19 mouse cellular contexts compared by ENCODE assay signal in the genomic region with DNA sequence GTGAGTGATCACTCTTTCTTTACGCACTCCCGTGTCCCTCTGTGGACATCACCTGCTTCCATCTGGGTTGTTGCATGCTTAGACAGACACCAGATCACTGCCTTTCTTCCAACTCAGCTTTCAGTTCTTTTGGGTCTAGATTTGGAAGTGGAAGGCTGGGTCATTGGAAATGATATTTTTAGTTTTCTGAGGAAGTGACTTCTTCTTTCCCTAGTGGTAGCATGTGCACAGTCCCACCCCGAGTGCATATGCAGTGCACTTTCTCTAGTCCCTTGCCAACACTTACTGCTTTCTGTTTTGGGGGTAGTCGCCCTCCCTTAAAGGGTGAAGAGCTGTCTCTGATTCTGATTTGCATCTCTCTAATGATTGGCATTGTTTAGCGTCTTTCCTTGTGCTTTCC.
DNase-seq lines count a peak whose midpoint lies in the region; ATAC-seq and TF ChIP-seq lines count a peak whose summit lies in the region.
"Had no signal": no experiment of that assay in that cellular context is flagged by ENCODE, and none has a peak within 500 bp of the region (broad histone marks: within the 10 kb centered on the region; RNA-seq: fewer than 3 reads in every experiment).

No protein-coding gene starts in this region.

- peak overlapping the region; percentile 53 for H3K27ac ChIP-seq in heart, adult 2 months
- 0 out of 2 replicates have a peak overlapping the region, but pooled peaks have one; percentile 1 for H3K27ac ChIP-seq in lung, embryonic 15.5 days
- H3K27ac ChIP-seq: forebrain, embryonic 15.5 days; midbrain, embryonic 12.5 days; neural tube, embryonic 12.5 days had no signal

- no peaks in the 10 kb centered on the region for H3K9me3 ChIP-seq in lung, embryonic 15.5 days
- H3K9me3 ChIP-seq: forebrain, embryonic 15.5 days; neural tube, embryonic 12.5 days had no signal

- WGBS in heart, adult 2 months, result 44% methylated on average over 5 of the region's 5 CpGs
- WGBS in lung, embryonic 15.5 days, result 78% methylated on average over 5 of the region's 5 CpGs

- TF ChIP-seq EP300 in heart, adult 2 months (IDR thresholded peaks at IDR 0.05; ENCODE audit: insufficient read depth, low read depth, low read length), result no peak

- DNase-seq in heart, adult 2 months, result peak; percentile 24 to 27
- no peak for DNase-seq in heart, postnatal 25 days (ENCODE audit: low spot score)
- DNase-seq in lung, postnatal 14 days, result no peak
- DNase-seq in kidney, postnatal 36 days, result no peak
- no peak for DNase-seq in cerebellum, postnatal 14 days
- DNase-seq: adrenal gland, postnatal 25 days; cerebellum, adult 2 months; gastrocnemius, postnatal 25 days; kidney, adult 11 months; lung, adult 2 months; lung, postnatal 4 days; thymus, postnatal 36 days had no signal

- intact Hi-C loops in heart, adult 2 months (cut with DNase I), result loop anchor here (2.0 to 5.0 kb wide), 2 partner anchors 31 to 32 kb away; no protein-coding TSS in a partner anchor
- intact Hi-C loops in heart, postnatal 25 days (cut with DNase I), result loop anchor here (2.0 to 5.0 kb wide), 2 partner anchors 29 to 32 kb away; no protein-coding TSS in a partner anchor

- no peak overlapping the region for H3K9ac ChIP-seq in heart, adult 2 months (ENCODE audit: low read depth, low read length)
- no peak overlapping the region for H3K9ac ChIP-seq in lung, embryonic 15.5 days
- H3K9ac ChIP-seq: forebrain, embryonic 15.5 days; midbrain, embryonic 12.5 days; neural tube, embryonic 12.5 days had no signal

- no peaks in the 10 kb centered on the region for H3K79me2 ChIP-seq in heart, adult 2 months (replicated peaks; ENCODE audit: control insufficient read depth, insufficient read depth, low read length)

- no peak overlapping the region for H3K4me2 ChIP-seq in lung, embryonic 15.5 days
- H3K4me2 ChIP-seq: forebrain, embryonic 15.5 days; liver, embryonic 11.5 days; midbrain, embryonic 12.5 days; neural tube, embryonic 12.5 days had no signal

- no peaks in the 10 kb centered on the region for H3K27me3 ChIP-seq in heart, adult 2 months (ENCODE audit: control insufficient read depth, insufficient read depth, low read length)
- H3K27me3 ChIP-seq in lung, embryonic 15.5 days, result no peaks in the 10 kb centered on the region
- H3K27me3 ChIP-seq: forebrain, embryonic 15.5 days; midbrain, embryonic 12.5 days; neural tube, embryonic 12.5 days had no signal

- TF ChIP-seq CTCF in heart, adult 2 months (IDR thresholded peaks at IDR 0.05), result peak; percentile 39

- H3K4me3 ChIP-seq in heart, adult 2 months, result no peak overlapping the region
- H3K4me3 ChIP-seq in lung, embryonic 15.5 days, result no peak overlapping the region
- H3K4me3 ChIP-seq: forebrain, embryonic 15.5 days; midbrain, embryonic 12.5 days; neural tube, embryonic 12.5 days had no signal

- peaks cover 31% of the 10 kb centered on the region for H3K4me1 ChIP-seq in heart, adult 2 months (ENCODE audit: control insufficient read depth, insufficient read depth, low read length)
- peaks cover 29% of the 10 kb centered on the region for H3K4me1 ChIP-seq in lung, embryonic 15.5 days
- H3K4me1 ChIP-seq: midbrain, embryonic 12.5 days had no signal

- TF ChIP-seq POLR2A in heart, adult 2 months (IDR thresholded peaks at IDR 0.05; ENCODE audit: insufficient read depth, low read depth, low read length), result no peak

- peaks cover 7% of the 10 kb centered on the region for H3K36me3 ChIP-seq in heart, adult 2 months (ENCODE audit: control insufficient read depth, insufficient read depth, low read length)
- no peaks in the 10 kb centered on the region for H3K36me3 ChIP-seq in lung, embryonic 15.5 days
- H3K36me3 ChIP-seq: forebrain, embryonic 15.5 days; midbrain, embryonic 12.5 days; neural tube, embryonic 12.5 days had no signal

- no peak for ATAC-seq in lung, embryonic 15.5 days (ENCODE audit: borderline replicate concordance, extremely low read depth, low FRiP score, low TSS enrichment)
- peak; percentile 40 for ATAC-seq in granulocyte monocyte progenitor cell, adult 5-6 weeks (replicated peaks; ENCODE audit: poor library complexity, severe bottlenecking)
- ATAC-seq: forebrain, embryonic 15.5 days; hindbrain, embryonic 16.5 days had no signal

Comparison
In these comparisons a context has a peak if more than half of its experiments do, and no peak if none do; other contexts are left out.
1. DNase-seq: peak in heart, adult 2 months (2 of 2); none in heart, postnatal 25 days (single experiment), lung, postnatal 14 days (single experiment), kidney, postnatal 36 days (0 of 2) and cerebellum, postnatal 14 days (0 of 2).